Mouse (Mus musculus) liver, postnatal 0 days (tissue): ENCODE measurements around the gene Prps2. TPM values are rescaled to one million over a fixed set of nuclear protein-coding genes. Genes with fewer than 3 reads are reported as not detected.
"Not testable (repeated sequence)": the region's sequence is repeated elsewhere in the genome, so short reads cannot be mapped to it uniquely, and the experiment has no call there.

Source experiments
- ATAC-seq: fragments of 200-750 bp; cut with Nextera tagmentation; 2 replicates; pipeline ENCODE4 v1.8.0; 2017; ENCODE audit warnings: mild to moderate bottlenecking, moderate library complexity
- DNase-seq: peaks from one replicate; pipeline ENCODE4 v3.0.0-alpha.2; 2016
- H3K27ac ChIP-seq: fragments of 300-500 bp; sonication (generic); 2 replicates; pipeline ENCODE4 v1.5.1; 2014; ENCODE audit warnings: antibody characterized with exemption, moderate library complexity, mild to moderate bottlenecking, low read depth
- H3K27me3 ChIP-seq: fragments of 300-500 bp; sonication (generic); 2 replicates; pipeline ENCODE4 v1.6.1; 2014; ENCODE audit warnings: low read length, control low read depth, mixed read lengths; ENCODE audit not compliant: insufficient read depth
- H3K36me3 ChIP-seq: fragments of 300-500 bp; sonication (generic); replicated peaks from 2 replicates; pipeline ENCODE4 v1.6.1; 2014; ENCODE audit warnings: mild to moderate bottlenecking, control low read depth, low read length, moderate library complexity, mixed read lengths; ENCODE audit not compliant: insufficient read depth
- H3K4me1 ChIP-seq: fragments of 300-500 bp; sonication (generic); 2 replicates; pipeline ENCODE4 v1.6.1; 2014; ENCODE audit warnings: antibody characterized with exemption, mild to moderate bottlenecking, control low read depth; ENCODE audit not compliant: insufficient read depth
- H3K4me2 ChIP-seq: fragments of 300-500 bp; sonication (generic); 2 replicates; pipeline ENCODE4 v1.6.1; 2014; ENCODE audit warnings: low read depth, mild to moderate bottlenecking, low read length, moderate library complexity, mixed read lengths
- H3K4me3 ChIP-seq: fragments of 300-500 bp; sonication (generic); 2 replicates; pipeline ENCODE4 v1.5.1; 2014; ENCODE audit warnings: low read depth, low read length
- H3K9ac ChIP-seq: fragments of 300-500 bp; sonication (generic); replicated peaks from 2 replicates; pipeline ENCODE4 v1.6.1; 2014; ENCODE audit warnings: mild to moderate bottlenecking, moderate library complexity
- H3K9me3 ChIP-seq: fragments of 300-500 bp; sonication (generic); 2 replicates; pipeline ENCODE4 v1.6.1; 2016; ENCODE audit warnings: mild to moderate bottlenecking, control low read depth, low read length, mixed read lengths
- CTCF ChIP-seq: sonication (generic); IDR thresholded peaks from 2 replicates; pipeline ENCODE4 v1.5.1; 2016; ENCODE audit warnings: antibody characterized with exemption, low read depth
- EP300 ChIP-seq: IDR thresholded peaks from 2 replicates; pipeline ENCODE4 v1.6.1; 2016; ENCODE audit warnings: antibody characterized with exemption, low read depth, mild to moderate bottlenecking
- WGBS: fragments of 180-500 bp; shearing (Covaris S2); extraction: QIAGEN DNeasy Blood & Tissue Kit; methylation state at CpG from one replicate; pipeline ENCODE4 v1.1.7; 2014; ENCODE audit not compliant: insufficient replicate concordance; 5-methylcytosine and 5-hydroxymethylcytosine counted together
- polyA plus RNA-seq: library from polyadenylated mRNA; unstranded; fragments of >200 nt; fragmentation: Nextera tagmentation; extraction: Ambion mirVana; gene quantifications from 2 replicates; pipeline ENCODE4 v1.2.1, GENCODE M21; 2015

Gene Prps2
- polyA plus RNA-seq, 1 experiment from 2014 or later: 4.0 TPM

- ATAC-seq: no peak
- DNase-seq: no peak
- Histone ChIP-seq H3K36me3 (no peaks in the 10 kb centered on the region), H3K9ac (no peak overlapping the region), H3K4me3 (no peak overlapping the region), H3K4me2 (no peak overlapping the region), H3K27ac (no peak overlapping the region), H3K9me3 (no peaks in the 10 kb centered on the region), H3K27me3 (no peaks in the 10 kb centered on the region), H3K4me1 (no peaks in the 10 kb centered on the region)
- WGBS: 44% methylated on average over 4 of the region's 4 CpGs
- no peak for TF ChIP-seq CTCF
- no peak for TF ChIP-seq EP300
Observed at GRCm38 (mm10) chrX:167380073-167380472, 2.5 kb downstream of the Prps2 start.

- H3K36me3 ChIP-seq, H3K9me3 ChIP-seq, DNase-seq, H3K27ac ChIP-seq, H3K4me1 ChIP-seq, H3K9ac ChIP-seq, H3K27me3 ChIP-seq, H3K4me2 ChIP-seq, H3K4me3 ChIP-seq: not testable (repeated sequence)
- 0 out of 2 replicates have a peak, but pooled peaks have one; percentile 23 for ATAC-seq
- 69% methylated on average over 3 of the region's 3 CpGs for WGBS
Observed at GRCm38 (mm10) chrX:167361231-167361630, 21.3 kb downstream of the Prps2 start.

GRCm38 (mm10) chrX:167359704-167360103 is 22.8 kb downstream of the Prps2 start:
- DNase-seq (no peak), ATAC-seq (no peak)
- Histone ChIP-seq H3K36me3 (no peaks in the 10 kb centered on the region), H3K27me3 (no peaks in the 10 kb centered on the region), H3K4me3 (no peak overlapping the region), H3K9ac (no peak overlapping the region), H3K4me2 (no peak overlapping the region), H3K27ac (no peak overlapping the region), H3K9me3 (no peaks in the 10 kb centered on the region), H3K4me1 (no peaks in the 10 kb centered on the region)
- 66% methylated on average over 7 of the region's 7 CpGs for WGBS
- TF ChIP-seq CTCF: no peak
- no peak for TF ChIP-seq EP300

GRCm38 (mm10) chrX:167357415-167357814 is 25.1 kb downstream of the Prps2 start:
- H3K27ac ChIP-seq: no peak overlapping the region
- no peak overlapping the region for H3K9ac ChIP-seq
- no peaks in the 10 kb centered on the region for H3K27me3 ChIP-seq
- no peaks in the 10 kb centered on the region for H3K4me1 ChIP-seq
- no peak for ATAC-seq
- TF ChIP-seq EP300: no peak
- peak; percentile 50 for TF ChIP-seq CTCF
- no peak for DNase-seq
- WGBS: 47% methylated on average over 2 of the region's 2 CpGs
- no peaks in the 10 kb centered on the region for H3K9me3 ChIP-seq
- no peak overlapping the region for H3K4me3 ChIP-seq
- H3K4me2 ChIP-seq: no peak overlapping the region
- H3K36me3 ChIP-seq: no peaks in the 10 kb centered on the region

- TF ChIP-seq CTCF (no peak), EP300 (no peak)
- no peak overlapping the region for H3K9ac ChIP-seq
- no peak overlapping the region for H3K4me3 ChIP-seq
- H3K27me3 ChIP-seq: no peaks in the 10 kb centered on the region
- 89% methylated on average over 3 of the region's 3 CpGs for WGBS
- ATAC-seq (no peak), DNase-seq (no peak)
- H3K27ac ChIP-seq: no peak overlapping the region
- H3K9me3 ChIP-seq: no peaks in the 10 kb centered on the region
- H3K36me3 ChIP-seq: no peaks in the 10 kb centered on the region
- H3K4me1 ChIP-seq: no peaks in the 10 kb centered on the region
- no peak overlapping the region for H3K4me2 ChIP-seq
Observed at GRCm38 (mm10) chrX:167355965-167356364, 26.6 kb downstream of the Prps2 start.

- H3K4me2 ChIP-seq: no peak overlapping the region
- H3K9ac ChIP-seq: no peak overlapping the region
- H3K36me3 ChIP-seq: no peaks in the 10 kb centered on the region
- H3K4me1 ChIP-seq: no peaks in the 10 kb centered on the region
- WGBS: 64% methylated on average over 2 of the region's 2 CpGs
- H3K4me3 ChIP-seq: no peak overlapping the region
- no peak for ATAC-seq
- TF ChIP-seq EP300 (no peak), CTCF (no peak)
- H3K9me3 ChIP-seq: no peaks in the 10 kb centered on the region
- no peak overlapping the region for H3K27ac ChIP-seq
- no peak for DNase-seq
- no peaks in the 10 kb centered on the region for H3K27me3 ChIP-seq
Observed at GRCm38 (mm10) chrX:167353617-167354016, 28.9 kb downstream of the Prps2 start.

GRCm38 (mm10) chrX:167346440-167346839 is 36.1 kb downstream of the Prps2 start:
- WGBS: 66% methylated on average over 1 of the region's 1 CpGs
- Histone ChIP-seq H3K36me3 (no peaks in the 10 kb centered on the region), H3K9me3 (no peaks in the 10 kb centered on the region), H3K27ac (no peak overlapping the region), H3K4me1 (no peaks in the 10 kb centered on the region), H3K9ac (no peak overlapping the region), H3K4me2 (no peak overlapping the region), H3K27me3 (no peaks in the 10 kb centered on the region), H3K4me3 (no peak overlapping the region)
- TF ChIP-seq EP300 (no peak), CTCF (no peak)
- ATAC-seq: no peak
- DNase-seq: no peak
